Mouse (Mus musculus): ENCODE data around the gene Galnt18.

The Galnt18 gene

DNA sequence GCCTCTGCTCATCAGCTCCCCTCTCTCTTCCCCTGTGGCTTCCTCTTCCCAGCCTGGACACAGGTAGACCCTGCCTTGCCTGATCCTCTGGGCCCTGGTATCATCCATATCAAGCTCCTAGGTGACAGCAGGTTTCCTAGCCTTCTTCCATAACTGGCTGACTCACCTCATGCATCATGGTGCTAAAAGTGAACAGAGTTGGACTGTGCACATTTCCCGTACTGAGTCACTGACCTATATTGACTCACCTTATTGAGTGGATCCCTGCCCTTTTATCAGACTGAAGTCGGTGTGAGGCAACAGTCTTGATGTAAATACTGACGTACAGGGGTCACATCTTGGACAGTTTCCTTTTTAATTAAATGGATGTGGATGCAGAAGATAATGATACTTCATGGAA is 313.7 kb downstream of the Galnt18 start:
- no peak for DNase-seq

DNA sequence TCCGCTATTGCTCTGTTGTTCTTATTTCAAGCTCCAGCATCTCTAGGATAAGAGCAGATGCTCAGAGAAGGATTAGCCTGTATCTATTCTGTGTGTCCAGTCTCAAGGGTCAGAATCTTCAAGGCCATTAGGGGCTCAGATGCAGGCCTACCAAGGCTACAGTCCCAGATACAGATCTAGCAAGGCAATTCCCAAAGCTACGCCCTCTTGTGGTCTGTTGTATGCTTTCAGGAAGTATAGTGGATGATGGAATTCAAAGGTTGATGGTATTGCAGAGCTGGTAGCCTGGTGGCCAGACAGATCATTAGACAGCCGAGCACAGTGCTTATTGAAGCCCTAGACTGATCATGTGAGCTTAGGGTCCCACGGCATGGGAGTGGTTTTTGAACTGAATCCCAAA is 320.1 kb downstream of the Galnt18 start:
- no peak for DNase-seq

DNA sequence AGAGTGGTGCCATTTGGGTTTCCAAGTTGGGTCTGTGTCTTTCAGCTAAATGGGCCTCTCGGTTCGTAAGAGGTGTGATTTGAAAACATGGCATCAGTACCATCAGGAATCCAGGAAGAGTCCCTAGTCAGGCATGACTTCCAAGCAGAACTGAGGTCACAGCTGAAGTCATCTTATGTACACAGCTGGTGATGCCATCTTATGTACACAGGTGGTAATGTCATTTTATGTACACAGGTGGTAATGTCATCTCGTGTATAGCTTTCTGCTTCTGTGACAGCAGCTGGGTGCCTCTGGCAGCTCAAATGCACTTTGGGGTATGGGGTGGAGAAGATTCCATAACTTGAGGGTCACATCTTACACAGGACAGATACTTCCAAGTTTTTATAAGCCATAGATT is 323.8 kb downstream of the Galnt18 start:
- no peak for DNase-seq

DNA sequence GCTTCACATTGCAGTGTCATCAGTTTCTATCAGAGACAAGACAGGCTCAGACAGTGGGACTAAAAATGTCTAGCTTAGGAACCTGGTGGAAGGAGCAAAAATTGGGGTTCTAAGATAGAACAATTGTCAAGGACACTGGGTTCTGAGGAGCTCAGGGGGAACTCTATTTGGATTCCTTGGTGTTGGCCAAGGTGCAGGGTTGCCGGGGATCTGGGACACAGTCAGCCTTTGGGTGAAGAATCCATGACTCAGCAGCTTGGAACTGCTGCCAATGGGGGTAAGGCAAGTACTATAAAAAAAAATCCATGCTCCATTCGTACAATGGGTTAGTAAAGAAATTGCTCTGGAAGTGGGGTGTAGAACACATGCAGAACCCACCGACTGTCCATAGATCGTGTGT is 324.2 kb downstream of the Galnt18 start:
- DNase-seq = no peak

DNA sequence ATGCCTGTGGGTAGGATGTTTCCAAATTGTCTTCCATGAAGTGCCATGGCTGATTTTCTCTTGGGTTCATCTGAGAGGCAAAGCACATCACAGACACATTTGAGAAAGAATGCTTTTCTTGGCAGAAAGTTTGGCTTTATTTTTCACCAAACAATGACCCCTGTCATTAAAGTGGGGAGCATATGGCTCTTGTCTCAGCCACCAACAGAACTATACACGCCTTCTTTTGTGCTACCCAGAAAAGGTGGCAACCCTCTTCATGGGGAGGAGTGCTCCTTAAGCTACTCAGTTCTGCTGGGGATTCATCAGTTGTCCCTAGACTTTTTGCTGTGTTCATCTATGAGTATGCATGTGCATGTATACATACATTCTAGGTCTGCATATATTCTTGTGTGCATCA is 327.8 kb downstream of the Galnt18 start:
- no peak for DNase-seq

DNA sequence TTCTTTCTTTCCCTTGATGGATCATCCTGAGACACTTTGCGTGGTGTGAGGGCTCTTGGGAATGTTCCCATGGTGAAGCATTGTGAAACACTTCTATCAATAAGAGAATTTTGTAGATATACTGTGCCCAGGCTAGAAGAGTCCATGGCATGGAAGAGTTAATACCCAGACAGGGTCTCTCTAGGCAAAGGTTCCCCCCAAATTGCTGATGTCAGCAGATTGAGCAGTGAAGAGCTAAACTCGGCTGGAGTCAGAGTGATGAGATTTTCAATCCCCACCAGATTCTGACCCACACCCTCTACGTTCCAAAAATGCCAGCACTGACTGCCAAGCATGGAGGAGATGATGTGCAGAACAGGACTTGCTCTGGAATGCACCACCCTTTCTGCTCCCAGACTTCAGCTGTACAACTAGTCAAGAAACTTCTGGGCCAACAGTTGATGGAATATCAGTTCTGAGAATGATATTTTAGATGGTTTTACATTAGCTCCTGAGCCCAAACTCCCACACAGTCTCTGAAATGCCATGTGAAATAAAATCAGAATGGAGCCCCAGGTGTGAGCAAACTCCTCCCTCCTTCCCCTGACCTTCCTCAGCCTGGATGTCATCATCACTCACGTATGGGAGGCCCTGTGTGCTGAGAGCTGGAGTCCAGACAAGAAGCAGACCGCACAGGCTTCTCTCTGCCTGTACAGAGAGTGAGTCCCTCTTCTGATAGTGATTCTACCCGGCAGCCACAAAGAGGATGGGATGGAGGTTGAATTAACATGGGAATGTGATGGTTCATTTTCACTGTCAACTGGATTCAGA is 329.3 kb downstream of the Galnt18 start:
- no peak for DNase-seq

DNA sequence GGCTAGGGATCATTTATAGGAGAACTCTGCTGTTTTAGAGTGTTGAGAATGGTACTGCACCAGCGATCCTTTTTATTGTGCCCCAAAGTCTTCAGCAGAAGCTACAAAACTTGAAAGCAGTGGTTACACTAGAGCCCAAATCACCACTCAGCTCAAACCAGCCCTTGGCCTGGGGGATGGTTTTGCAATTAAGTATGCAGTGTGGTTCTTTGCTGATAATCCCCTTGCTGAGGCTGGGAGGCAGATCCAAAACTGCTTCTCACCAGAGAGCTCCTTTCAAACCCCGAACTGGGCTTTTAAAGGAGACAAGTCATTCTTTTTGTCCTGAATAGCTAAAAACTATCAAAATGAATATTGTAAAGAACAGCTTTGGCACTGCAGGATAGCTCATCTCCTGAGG is 346.6 kb downstream of the Galnt18 start:
- DNase-seq = no peak

DNA sequence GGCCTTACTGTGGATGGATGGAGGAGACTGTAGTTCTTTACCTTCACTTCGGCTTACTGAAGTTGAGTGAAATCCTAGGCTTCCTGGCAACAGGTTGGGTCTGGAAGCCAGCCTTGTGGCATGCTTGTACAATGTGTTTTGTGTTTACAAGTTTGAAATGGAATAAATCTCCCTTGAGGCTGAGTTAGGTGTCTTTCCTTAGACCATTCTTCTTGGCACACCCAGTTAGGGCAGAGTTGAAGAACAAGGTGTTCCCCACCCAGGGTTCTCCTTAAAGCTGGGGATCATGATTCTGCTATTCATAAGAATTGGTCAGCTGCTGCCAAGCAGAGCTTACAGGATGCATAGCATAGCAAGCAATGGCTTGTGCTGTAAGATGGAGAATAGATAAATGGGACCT is 352.4 kb downstream of the Galnt18 start:
- no peak for DNase-seq
